Mouse (Mus musculus) gastrocnemius, postnatal 36 days (tissue): ENCODE results near the gene Pbsn. TPM values are rescaled to one million over a fixed set of nuclear protein-coding genes. Genes with fewer than 3 reads are reported as not detected.
"Not testable (repeated sequence)": the region's sequence is repeated elsewhere in the genome, so short reads cannot be mapped to it uniquely, and the experiment has no call there.

Experiments used
- DNase-seq, 2 experiments: peaks; one replicate each; pipeline ENCODE4 v3.0.0; 2022
- intact Hi-C: fragments of 180-260 bp; cut with DNase I; formaldehyde crosslinking; loops from one replicate; pipeline ENCODE4 v1.15.1; 2025
- long read RNA-seq, 2 experiments: library from polyadenylated mRNA; stranded (forward); transcript quantifications; one replicate each; pipeline ENCODE4 v2.0.0; 2021
- total RNA-seq, 2 experiments: library from RNA; stranded (reverse); gene quantifications; 2 replicates each; pipeline ENCODE4 v1.2.3; 2021

Pbsn gene
- not detected for total RNA-seq
- long read RNA-seq, experiment 1: 0 reads
- long read RNA-seq, experiment 2: 0 reads

DNA sequence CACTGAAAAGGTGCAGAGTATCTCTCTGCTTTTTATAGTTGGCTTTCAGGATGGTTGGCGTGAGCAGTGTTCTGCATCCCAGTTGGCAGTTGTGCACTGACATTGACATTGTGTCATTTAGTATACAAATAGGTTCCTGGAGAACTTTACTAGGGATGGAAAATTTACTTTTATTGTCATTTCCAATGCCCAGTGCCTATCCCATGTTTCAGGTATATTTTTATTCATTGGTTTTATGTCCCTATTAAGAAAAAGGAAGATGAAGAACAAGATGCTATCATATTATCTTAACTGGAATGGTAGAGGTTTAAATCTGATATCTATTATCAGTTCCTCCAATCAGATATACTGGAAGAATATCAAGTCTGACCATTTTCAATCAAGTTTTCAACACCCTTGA is at the start of gene Pbsn:
Gene Pbsn (minus strand): TSS at position 101 of the 400 bp plus-strand sequence.
- no peak for DNase-seq
- intact Hi-C loops: no loop called here

DNA sequence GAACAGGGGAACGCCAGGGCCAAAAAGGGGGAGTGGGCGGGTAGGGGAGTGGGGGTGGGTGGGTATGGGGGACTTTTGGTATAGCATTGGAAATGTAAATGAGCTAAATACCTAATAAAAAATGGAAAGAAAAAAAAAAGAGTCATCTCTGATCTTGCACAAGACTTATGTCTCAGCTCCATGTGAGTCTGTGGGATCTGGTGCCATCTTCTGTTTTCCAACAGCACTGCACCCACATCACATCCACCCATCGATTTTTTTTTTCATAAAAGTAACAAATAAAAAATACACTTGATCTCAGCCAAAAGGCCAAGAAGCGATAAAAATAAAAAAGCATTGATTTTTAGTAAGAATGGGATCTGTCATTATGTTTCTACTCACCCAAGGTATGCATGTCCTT is 26.6 kb upstream of the Pbsn start:
- intact Hi-C loops, DNase-seq: not testable (repeated sequence)

DNA sequence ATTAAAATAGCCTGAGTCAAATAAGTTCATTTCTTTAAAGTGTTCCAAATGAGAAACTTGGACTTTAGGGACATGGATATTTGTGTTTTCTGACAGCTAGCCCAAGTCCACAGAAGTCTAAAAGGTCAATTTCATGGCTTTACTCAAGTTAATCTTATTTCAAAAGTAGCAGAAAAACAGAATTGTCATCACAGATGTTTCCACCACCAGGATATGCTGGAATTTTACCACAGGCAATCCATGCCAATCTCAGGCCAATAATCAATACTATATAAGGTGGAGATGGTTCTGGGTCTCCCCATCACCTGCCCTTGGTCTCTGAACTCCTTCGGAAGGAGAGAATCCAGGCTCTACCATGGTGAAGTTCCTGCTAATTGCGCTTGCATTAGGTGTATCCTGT is 11.0 kb upstream of the Pbsn start, which contains the start of gene Gm14744:
Gene Gm14744 (plus strand): TSS at position 301 of the 400 bp plus-strand sequence.
- intact Hi-C loops, DNase-seq: not testable (repeated sequence)

DNA sequence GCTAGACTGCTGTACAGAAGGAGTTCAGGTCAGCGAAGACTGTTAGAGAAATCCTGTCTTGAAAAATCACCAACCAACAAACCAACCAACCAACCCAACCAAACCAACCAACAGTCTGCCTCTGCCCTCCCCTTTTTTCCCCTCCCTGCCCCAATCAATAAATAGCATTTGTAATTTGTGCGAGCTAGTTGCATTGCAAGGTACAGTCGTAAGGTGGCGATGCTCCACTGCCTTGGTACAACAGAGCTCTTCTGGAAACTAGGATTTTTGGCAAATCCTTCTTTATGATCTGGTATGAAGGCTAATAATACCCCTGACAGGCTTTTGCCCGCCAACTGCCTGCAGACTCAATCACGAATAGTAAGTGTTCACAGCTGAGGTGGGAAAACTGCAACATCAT is 41.4 kb downstream of the Pbsn start:
- intact Hi-C loops: no loop called here
- no peak for DNase-seq

DNA sequence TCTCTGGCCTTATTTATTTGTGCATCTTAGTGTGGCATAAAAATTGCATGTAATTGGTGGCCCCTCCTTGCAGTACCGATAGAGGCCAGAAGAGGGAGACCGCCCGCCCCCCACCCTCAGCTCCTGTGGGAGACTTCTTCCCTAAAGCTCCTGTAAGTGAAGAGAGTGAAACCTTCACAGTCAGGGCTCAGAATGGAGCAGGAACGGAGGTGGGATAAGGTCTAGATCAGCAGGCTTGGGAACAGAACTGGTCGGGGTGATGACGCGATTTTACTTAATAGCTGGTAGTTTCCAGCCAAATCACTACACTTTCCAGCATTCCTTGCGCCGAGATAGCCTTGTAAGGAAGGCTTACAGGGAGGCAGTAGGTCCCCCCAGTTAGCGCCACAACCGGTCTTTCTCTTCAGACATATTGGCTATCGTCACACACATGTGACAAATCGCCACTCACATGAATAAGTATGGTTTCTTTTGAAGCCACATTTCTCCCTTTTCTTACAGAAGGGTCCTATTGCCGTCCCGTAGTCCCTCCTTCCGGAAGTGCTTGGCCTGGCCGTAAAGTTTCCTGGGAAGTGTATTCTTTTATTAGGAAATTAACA is 42.7 kb downstream of the Pbsn start:
- intact Hi-C loops: no loop called here
- peak; percentile 43 to 46 for DNase-seq

DNA sequence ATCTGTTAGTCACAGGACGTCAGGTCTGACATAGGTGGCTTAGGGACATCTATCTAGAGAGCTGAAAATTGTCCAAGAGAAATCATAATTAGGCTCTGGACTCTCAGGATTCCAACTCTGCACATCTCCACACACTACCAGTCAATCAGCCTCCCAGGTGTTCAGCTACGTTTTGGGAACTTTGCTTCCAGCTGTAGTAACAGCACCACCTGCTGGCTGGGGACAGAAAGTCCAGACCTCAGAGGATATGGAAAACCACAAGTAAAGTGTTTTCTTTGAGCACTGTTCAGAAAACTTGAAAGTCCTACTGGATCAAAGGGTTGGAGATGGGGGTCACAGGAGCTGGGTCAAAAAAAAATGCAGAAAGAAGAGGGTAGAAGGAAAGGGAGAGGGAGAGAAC is 44.8 kb downstream of the Pbsn start:
- intact Hi-C loops: loop anchor here (2.0 kb wide), 1 partner anchor 68 kb away; no protein-coding TSS in a partner anchor
- peak in 1 of 2 experiments; percentile 19 for DNase-seq

DNA sequence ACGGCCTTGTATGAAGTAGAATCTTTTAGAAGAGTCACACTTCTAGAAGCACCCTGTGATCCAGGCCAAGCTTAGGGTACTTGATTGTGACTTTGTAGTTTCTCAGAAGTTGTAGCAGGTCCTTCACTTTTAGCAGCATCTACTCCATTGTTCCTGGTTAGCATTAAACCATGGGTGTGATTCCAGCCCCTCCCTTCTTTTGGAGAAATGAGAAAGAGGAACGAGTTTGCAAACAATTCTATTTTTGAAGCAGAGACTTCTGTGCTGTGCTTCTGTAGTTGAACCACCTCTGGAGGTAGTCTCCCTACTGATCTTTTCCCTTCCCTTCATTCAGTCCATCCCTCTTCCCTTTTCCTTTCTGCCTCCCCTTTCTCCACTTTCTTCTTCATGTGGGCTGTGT is 51.1 kb downstream of the Pbsn start:
- no peak for DNase-seq
- intact Hi-C loops: no loop called here

DNA sequence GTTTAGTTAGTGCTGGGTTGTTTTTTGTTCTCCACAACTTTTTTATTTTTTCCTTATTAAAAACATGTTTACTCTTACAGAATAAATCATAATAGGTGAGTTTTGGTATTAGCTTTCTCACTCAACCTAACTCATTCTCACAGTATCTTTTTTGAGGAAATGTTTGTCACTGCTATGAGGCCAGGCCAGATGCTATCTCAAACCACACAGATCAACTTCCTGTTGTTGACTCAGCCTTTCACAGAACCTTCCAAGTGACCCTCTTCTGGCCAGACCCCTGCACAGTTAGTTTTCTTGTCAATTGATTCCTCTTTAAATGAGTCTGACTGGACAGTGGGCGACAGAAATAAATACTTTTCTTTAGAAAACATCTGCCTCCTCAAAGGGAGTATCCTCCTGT is 51.9 kb downstream of the Pbsn start:
- intact Hi-C loops: no loop called here
- DNase-seq: no peak

DNA sequence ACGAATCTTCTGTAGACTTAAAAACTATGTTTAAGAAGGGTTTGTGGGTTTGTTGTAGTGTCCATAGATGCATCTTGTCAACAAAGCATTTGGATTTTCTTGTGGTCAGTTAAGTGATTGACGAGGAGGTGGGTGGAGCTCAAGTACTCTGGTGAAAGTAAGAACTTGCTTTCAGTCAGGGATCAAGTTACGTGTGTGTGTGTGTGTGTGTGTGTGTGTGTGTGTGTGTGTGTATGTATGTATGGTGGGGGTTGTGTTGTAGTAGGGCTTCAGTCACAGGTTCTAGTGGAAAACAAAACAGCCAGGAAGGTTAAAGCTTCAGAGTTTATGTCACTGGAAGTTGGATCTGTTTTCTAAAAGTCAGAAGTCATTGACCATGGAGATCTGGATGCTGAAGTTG is 53.9 kb downstream of the Pbsn start:
- intact Hi-C loops: no loop called here
- DNase-seq: no peak

DNA sequence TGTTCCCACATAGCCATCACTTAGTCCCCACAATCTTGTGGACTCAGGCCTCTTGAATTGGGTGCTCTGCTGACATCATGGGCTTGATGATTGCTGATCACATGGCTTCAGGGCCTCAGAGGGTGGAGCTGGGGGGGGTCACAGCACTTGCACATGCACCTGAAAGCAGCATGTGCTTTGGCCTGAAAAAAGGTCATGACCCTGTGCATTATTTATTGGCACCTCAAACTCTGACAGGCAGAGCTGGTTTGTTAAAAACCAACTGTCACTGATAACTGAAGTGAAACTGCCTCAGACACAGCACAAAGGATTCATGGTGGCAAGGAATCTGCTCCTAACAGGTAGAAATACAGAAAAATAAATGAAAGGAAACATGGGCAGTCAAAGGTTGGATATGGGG is 55.6 kb downstream of the Pbsn start:
- intact Hi-C loops: no loop called here
- no peak for DNase-seq

DNA sequence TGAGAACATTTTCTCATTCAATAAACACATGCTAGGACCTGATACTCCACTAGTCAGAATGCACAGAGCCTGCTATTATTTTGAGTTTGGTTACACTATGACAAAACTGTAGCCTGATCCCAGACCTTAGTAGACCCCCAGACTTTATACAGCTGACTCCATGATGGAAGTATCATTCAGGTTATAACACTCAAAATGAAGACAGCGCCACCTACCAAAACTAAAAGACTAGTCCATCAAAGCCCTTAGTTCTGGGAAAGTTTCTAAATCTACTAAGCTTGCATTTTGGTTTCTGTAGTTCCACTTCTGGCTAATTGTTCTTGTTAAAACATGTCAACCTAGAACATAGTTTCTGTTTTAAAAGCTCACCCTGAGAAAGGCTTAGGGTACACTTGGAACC is 56.5 kb downstream of the Pbsn start:
- no peak for DNase-seq
- intact Hi-C loops: no loop called here

DNA sequence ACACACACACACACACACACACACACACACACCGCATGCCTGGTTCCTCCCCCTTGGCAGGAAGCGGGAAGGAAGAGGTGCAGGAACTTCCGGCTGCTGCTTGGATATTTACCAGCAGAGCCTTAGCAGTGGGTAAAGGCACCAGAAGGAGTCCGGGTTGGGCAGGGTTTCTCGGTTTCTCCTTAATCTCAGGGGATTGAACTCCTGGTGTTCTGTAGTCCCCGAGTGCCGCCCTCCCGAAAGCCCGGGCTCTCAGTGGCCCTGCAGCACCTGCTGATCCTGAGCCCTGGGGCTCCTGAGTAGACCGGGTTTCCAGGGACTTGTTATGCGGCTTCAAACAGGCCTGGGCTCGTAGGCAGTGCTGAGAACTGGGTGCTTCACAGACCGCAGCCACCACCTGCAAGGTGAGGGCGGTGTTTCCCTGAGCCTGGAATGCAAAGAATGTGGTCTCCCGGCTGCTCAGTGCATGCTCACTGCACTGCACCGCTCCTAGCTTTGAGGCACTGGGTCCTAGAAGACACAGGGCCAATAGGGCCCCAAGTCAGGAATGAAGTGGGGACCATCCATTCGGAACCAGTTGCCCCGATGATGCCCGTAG is 57.1 kb downstream of the Pbsn start, which contains the start of gene Prkx:
Gene Prkx (minus strand): TSS at position 41 of the 598 bp plus-strand sequence.
- no peak for DNase-seq
- intact Hi-C loops: no loop called here

DNA sequence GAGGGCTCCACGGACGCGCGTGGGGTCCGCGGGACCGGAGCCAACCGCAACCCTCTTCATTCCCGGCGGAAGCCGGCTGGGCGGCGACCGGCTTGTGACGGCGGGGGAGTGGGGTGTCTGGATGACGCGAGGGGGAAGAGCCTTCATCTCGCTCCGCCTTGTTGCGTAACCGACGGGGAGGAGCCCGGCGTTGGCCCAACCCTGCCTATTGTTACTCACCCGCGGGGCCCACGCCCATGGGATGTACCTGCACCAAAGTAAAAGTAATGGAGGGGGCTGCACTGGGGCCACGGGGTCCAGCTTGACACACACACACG is 57.6 kb downstream of the Pbsn start:
- intact Hi-C loops: no loop called here
- DNase-seq: peak; percentile 81 to 85

DNA sequence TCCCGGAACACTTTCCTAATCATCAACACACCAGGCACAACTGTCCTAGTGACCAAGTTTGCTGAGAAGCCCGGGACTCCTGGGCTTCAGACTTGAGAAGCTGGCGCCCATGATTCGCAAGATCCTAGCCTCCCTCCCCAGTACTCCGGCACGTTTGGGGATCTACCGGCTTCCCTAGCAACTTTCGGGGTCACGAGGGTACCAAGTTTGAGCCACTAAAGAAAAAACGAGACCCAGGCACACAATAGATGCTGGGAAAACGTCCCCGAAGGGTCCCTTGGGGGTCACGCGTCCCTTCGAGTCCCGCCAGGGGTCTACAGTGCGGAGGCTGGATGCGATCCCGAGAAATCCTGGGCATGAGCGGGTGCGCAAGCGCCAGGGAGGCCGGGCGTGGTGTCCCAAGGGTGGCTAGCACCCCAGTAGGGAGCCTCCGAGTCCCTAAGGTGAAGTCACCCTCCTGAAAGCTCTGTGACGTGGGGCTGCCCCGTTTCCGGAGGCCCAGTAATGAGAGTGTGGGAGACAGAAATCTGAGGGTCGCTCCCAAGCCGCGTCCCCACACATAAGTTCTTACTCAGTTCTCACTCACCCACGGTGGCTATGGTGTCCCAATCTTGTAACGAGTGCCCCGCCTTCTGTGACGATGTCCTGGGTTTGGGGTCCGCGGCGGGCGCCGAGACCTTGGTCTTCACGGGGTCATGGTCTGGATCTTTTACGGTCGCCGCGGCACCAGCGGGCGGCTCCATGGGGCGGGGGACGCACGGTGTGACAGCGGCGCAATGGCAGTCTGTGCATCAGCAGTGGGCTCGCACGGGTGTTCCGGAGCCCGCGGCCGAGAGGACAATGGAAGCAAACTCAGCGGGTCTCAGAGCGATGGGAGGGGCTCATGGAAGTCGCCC is 58.2 kb downstream of the Pbsn start:
- intact Hi-C loops: no loop called here
- no peak for DNase-seq

DNA sequence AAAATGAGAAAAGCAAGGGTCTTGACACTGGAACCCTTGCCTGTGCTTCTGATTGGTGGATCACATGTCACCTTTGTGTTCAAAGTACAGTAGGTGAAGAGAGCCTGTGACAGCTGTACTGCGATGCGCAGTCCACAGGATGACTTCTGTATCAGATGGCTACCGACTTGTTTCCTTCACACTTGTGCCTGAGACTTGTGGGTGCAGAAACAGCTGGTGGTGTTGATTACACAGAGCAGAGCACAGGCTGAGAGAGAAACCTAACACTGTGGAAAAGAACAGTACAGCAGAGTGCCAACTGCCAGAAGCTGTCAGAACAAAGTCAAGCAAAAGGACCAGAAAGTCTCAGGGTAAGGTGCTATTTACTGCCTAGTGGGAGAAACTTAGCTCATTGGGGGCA is 64.7 kb downstream of the Pbsn start:
- no peak for DNase-seq
- intact Hi-C loops: no loop called here

Other genes with a start within 250 kb of the Pbsn start
- 1 to 10 TPM; 4.9 to 5.4 TPM for gene Prkx, start 57.3 kb downstream of the Pbsn start, total RNA-seq
- not detected for gene Gm14744, start 11.1 kb upstream of the Pbsn start, total RNA-seq
- gene 5430402E10Rik, start 71.4 kb upstream of the Pbsn start, total RNA-seq: not detected
- not detected for gene Obp1a, start 237.8 kb upstream of the Pbsn start, total RNA-seq